Mouse (Mus musculus) cerebellum, adult 9-10 months (tissue): ENCODE measurements around the gene Hmox1.

Experiments used
- DNase-seq: peaks from one replicate; pipeline ENCODE4 v3.0.0; 2022

The Hmox1 gene

GRCm38 (mm10) chr8:75093399-75094156 lies at the start of gene Hmox1:
Hmox1 (plus strand) TSS chr8:75093621.
- peak; percentile 56 for DNase-seq

- DNase-seq = peak; percentile 57
Observed at GRCm38 (mm10) chr8:75046303-75046702, 47.1 kb upstream of the Hmox1 start.

DNA sequence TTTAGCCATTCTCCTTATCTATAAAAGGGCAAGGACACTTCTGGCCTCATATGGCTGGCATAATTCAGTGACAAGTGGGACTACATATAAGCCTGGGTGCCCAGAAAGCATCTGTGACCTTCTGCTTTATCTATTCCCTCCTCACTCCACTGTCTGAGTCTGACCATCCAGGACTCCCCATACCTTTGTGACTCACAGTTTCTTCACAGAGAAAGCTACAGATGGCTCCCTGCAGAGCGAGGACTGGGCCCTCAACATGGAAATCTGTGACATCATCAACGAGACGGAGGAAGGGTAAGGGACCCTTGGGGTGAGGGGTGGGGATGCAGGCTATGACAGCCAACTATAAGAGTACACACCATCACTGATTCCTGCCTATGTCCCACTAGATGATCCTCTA lies 45.6 kb upstream of the Hmox1 start:
- no peak for DNase-seq

DNA sequence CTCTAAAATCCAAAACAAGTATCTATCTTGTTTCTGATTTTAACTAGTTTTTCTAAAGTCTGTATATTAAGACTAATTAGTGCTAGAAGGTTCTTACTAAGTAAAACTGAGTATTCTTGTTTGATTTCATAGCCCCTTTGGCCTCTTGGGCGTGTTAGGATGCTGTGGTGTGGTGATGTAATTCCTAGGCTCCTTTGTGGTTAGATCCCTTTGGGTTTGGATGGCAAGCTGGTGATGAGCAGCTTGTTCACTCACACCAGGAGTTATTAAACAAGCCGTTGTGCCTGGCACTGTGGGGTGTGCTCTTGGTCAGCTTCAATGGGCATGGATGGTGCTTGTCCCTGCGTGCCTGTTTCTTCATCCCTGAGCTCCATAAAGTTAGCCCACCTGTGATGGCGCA lies 40.1 kb upstream of the Hmox1 start:
- no peak for DNase-seq

DNA sequence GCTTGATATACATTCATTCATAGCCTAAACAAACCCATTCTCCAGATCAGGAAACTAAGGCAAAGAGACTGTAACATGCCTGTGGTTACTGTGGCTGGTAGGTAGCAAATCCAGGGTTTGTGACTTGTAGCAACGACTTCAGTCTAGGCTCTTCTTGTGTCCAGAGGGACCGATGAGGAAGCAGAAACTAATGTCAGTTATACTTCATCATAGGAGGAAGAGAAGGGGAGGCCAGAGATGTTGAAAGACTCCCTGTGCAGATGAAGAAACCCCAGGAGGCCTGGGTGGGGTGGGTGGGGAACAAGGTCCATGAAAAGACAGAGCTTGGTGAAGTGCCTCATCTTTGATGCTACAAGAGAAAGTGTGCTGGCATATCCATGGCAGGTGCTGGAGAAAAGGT lies 37.7 kb upstream of the Hmox1 start:
- no peak for DNase-seq

- no peak for DNase-seq
Observed at GRCm38 (mm10) chr8:75060022-75060421, 33.4 kb upstream of the Hmox1 start.

- no peak for DNase-seq
Observed at GRCm38 (mm10) chr8:75060815-75061214, 32.6 kb upstream of the Hmox1 start.

GRCm38 (mm10) chr8:75063290-75063689 lies 30.1 kb upstream of the Hmox1 start:
- no peak for DNase-seq

GRCm38 (mm10) chr8:75064790-75065189 lies 28.6 kb upstream of the Hmox1 start:
- no peak for DNase-seq

- DNase-seq = no peak
Observed at GRCm38 (mm10) chr8:75067287-75067686, 26.1 kb upstream of the Hmox1 start.

DNA sequence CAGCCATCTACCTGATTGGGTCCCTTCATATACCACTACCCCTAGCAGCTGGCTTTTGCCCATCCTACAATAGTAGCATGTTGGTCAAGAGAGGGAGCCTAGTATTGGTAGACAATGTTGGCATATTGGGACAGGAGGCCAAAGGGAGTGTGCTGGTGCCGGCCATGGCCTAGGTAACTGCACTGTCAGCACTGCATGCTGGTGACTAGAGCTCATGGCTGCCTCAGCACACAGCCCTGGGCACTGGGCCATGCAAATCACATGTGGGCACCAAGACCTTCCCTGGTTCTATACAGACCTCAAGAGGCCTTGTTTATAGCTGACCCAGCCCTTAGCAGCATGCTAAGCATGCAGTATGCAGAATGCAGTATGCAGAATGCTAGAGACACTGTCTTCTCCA lies 23.1 kb upstream of the Hmox1 start:
- DNase-seq = no peak

GRCm38 (mm10) chr8:75071627-75072346 lies 21.6 kb upstream of the Hmox1 start:
- DNase-seq = peak; percentile 81

DNA sequence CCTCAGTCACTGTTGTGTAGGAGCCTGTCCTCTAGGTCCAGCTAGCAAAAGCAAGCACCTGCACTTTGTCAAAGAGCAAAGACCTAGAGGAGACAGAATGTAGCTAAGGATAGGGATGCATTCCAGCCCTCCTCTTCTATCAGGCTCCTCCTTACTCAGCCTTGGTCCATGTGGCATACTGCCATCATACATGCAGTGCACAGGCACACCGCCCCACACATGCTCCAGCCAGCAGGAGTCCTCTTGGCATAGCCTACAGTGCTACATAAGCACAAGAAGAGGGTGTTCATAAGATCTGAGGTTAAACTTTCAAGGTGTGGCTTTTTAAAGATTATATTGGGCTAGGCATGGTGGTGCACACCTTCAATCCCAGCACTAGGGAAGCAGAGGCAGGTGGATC lies 18.5 kb upstream of the Hmox1 start:
- DNase-seq = no peak

DNA sequence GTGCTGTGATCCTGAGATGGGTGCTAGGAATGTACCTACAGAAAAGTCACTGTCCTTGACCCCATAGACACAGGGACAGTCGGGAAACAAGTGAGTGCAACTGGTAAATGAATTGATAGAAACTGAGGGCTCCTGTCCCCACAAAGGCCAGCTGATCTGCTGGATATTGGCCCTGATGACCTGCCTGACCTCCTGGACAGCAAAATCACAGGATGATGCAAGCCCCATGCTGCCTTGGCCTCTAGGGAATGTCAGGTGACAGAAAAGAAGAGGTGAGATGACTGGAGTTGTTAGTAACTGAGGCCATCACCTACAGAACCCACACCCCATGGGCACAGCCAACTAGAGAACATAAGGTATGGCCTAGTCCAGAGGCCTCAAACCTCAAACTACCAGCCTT lies 15.2 kb upstream of the Hmox1 start:
- DNase-seq = no peak

GRCm38 (mm10) chr8:75078851-75079250 lies 14.6 kb upstream of the Hmox1 start:
- no peak for DNase-seq

DNA sequence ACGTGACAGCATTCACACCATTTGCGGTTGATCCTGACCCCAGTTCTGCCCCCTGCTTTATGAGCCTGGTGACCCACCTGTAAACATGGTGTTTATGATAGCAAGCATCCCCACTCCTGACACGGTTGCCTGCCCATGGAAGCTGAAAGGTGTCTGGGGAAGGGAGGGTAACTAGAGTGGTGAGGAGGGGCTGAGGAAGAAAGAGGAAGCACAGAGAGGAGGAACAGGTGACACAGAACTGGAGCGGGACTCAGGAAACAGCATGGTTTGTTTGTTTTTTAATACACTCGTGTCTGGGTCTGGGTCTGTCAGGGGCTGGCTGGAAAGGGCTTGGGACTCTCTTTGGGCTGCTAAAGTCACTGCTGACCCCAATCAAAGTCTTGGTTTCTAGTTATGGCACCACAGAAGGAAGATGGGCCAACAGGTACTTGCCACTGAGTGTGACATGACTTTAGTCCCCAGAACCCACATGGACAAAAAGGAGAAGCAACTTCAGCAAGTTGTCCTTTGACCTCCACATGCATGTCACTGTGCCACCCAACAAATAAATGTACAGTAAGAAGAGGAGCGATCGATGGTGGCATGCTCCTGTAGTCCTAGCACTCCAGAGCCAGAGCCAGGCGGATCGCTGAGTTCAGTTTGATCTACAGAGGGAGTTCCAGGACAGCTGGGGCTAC lies 11.9 kb upstream of the Hmox1 start:
- DNase-seq = no peak

DNA sequence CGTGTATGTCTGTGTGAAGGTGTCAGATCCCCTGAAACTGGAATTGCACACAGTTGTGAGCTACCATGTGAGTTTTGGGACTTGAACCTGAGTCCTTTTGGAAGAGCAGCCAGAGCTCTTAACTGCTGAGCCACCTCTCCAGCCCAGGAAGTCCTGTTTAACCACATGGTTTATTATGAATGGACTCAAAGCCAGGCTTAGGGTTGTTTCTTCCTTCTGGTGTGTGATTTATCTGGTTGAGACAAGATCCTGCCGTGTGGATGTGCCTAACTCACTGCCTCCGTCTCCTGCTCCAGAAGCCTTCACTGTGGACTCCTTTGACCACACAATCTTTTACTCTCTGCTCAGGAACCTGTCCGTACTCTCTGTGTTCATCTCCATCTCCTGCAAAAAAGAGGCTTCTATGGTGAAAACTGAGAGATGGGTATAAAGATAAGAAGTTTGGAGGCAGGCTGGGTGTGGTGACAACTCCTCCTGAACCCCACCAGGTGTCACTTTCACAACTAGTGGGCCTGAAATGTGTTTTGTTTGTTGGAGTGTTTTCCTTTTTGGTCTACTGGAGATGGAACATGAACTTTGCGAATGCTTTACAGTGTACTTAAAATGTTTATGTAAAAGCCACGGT lies 11.1 kb upstream of the Hmox1 start:
- no peak for DNase-seq

- peak; percentile 72 for DNase-seq
Observed at GRCm38 (mm10) chr8:75083846-75084245, 9.6 kb upstream of the Hmox1 start.

DNA sequence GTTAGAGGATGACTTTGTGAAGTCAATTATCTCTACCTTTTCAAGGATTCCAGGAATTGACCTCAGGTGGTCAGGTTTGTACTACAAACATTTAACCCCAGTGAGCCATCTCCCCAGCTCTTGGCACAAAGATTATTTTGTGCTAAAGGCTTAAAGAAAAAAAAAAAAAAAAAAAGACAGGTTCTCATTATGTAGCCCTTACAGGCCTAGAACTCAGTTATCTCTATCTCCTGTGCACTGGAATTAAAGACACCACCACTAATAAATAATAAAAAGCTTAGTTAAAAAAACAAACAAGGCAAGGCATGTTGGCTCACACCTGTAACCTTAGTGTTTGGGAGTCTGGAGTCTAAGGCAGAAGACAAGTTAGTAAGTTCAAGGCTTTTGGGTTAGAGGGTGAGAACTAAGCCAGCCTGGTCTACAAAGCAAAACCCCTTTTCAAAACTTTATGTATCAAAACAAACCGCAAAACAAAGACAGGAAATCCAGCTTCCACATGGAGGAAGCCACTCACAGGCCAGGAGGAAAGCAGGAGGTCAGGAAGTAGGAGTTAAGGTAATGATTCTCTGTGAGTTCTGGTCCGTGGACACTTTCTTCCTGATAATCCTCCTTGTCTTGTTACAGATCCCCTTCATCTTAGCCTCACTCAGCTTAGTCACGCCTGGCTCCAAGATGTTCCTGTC lies 8.9 kb upstream of the Hmox1 start:
- DNase-seq = no peak

DNA sequence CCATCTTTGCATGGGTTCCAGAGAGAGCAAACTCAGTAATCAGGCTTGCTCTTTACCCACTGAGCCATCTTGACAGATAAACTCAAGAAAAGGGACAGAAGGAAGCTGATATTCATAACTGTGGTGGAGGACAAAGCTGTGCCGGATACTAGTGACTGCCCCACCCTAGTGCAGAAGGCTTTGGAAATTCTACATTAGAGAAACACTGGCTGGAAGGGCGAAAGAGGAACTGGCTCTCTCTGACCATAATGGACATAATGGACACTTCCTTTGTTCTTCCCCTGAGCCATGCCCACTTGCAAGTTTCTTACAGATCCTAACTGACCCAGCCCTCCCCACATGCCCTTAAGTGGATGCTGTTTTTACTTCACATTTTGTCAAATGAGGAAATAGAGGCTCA lies 7.4 kb upstream of the Hmox1 start:
- no peak for DNase-seq

DNA sequence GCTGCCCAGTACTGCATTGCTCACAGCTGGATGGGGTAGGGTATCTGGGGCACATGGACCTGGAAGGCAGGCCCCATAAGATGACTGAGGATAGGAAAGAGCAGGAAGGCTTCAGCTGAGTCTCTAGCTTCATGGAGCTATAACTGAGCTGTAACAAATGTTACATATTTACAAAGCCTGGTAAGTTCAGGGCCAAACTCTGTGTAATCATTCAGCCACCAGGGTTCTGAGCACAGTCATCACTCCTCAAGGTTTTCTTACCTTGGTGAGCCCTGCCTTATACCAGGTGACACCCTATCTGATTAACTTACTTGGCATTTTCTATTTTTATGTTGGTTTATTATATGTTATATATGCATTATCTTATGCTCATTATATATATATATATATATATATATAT lies 6.3 kb upstream of the Hmox1 start:
- DNase-seq = no peak

DNA sequence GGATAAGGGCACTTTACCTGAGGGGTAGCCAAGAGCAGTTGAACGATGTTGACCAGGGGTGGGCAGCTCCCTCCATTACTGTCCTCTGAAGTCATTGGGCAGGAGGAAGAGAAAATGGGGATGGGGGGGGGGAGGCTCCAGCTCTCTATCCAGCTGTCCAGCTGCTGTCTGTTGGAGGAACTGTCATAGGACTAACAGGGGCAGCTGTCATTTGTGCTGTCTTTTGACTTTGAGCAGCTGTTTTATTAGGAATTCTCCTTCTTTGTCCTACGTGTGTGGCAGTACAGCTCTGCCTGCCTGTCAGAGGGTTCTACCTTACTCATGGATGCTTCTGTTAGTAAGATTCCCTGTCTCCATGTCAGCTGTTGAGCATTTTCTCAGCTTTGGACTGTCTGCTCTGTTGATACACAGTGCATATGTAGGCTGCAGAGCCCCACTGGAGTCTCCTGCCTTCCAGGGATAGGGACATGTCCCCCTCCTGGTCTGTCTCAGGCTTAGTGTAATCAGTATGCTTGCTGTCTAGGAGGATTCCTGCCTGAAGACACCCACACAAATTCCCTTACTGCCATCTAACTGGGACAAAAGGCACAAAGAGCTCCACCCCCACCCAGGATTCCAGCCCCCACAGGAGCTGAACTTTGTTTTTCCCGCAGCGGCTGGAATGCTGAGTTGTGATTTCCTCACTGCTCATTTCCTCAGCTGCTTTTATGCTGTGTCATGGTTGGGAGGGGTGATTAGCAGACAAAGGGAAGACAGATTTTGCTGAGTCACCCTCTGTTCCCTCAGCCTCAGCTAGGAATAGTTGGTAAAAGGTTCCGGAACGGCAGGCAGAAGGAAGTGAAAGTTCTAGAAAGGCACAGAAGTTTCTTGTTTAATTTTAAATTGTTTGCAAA lies 4.2 kb upstream of the Hmox1 start:
- no peak for DNase-seq
